Mouse (Mus musculus) embryonic facial prominence, embryonic 14.5 days (tissue): ENCODE measurements around the gene Wscd2. TPM values are rescaled to one million over a fixed set of nuclear protein-coding genes. Genes with fewer than 3 reads are reported as not detected.
A peak's percentile ranks its signal among the peaks of the same experiment; 100 is the strongest.

Experiments
- ATAC-seq: fragments of 200-750 bp; cut with Nextera tagmentation; 2 replicates; pipeline ENCODE4 v1.8.0; 2017; ENCODE audit warnings: low read depth, moderate number of reproducible peaks, moderate TSS enrichment
- DNase-seq: peaks from one replicate; pipeline ENCODE4 v3.0.0-alpha.2; 2015; ENCODE audit warnings: low spot score
- H3K27ac ChIP-seq: fragments of 300-500 bp; sonication (generic); replicated peaks from 2 replicates; pipeline ENCODE4 v1.5.1; 2014; ENCODE audit warnings: low read depth, mild to moderate bottlenecking, low read length, moderate library complexity
- H3K27me3 ChIP-seq: fragments of 300-500 bp; sonication (generic); replicated peaks from 2 replicates; pipeline ENCODE4 v1.6.1; 2014; ENCODE audit warnings: low read length; ENCODE audit not compliant: control insufficient read depth, insufficient read depth
- H3K36me3 ChIP-seq: fragments of 300-500 bp; sonication (generic); 2 replicates; pipeline ENCODE4 v1.6.1; 2014; ENCODE audit warnings: low read length, mixed read lengths; ENCODE audit not compliant: control insufficient read depth, insufficient read depth
- H3K4me1 ChIP-seq: fragments of 300-500 bp; sonication (generic); 2 replicates; pipeline ENCODE4 v1.6.1; 2014; ENCODE audit warnings: antibody characterized with exemption, low read length; ENCODE audit not compliant: control insufficient read depth, insufficient read depth
- H3K4me2 ChIP-seq: fragments of 300-500 bp; sonication (generic); 2 replicates; pipeline ENCODE4 v1.6.1; 2014; ENCODE audit warnings: low read depth, mild to moderate bottlenecking, low read length, moderate library complexity, mixed read lengths
- H3K4me3 ChIP-seq: fragments of 300-500 bp; sonication (generic); 2 replicates; pipeline ENCODE4 v1.5.1; 2014; ENCODE audit warnings: low read depth, mild to moderate bottlenecking, low read length
- H3K9ac ChIP-seq: fragments of 300-500 bp; sonication (generic); 2 replicates; pipeline ENCODE4 v1.6.1; 2014; ENCODE audit warnings: low read depth, mild to moderate bottlenecking, low read length, moderate library complexity, mixed read lengths
- H3K9me3 ChIP-seq: fragments of 300-500 bp; sonication (generic); 2 replicates; pipeline ENCODE4 v1.6.1; 2016; ENCODE audit warnings: low read length; ENCODE audit not compliant: control insufficient read depth
- WGBS: fragments of 180-500 bp; shearing (Covaris S2); extraction: QIAGEN DNeasy Blood & Tissue Kit; methylation state at CpG from one replicate; pipeline ENCODE4 v1.1.7; 2014; 5-methylcytosine and 5-hydroxymethylcytosine counted together
- polyA plus RNA-seq: library from polyadenylated mRNA; unstranded; fragments of >200 nt; fragmentation: Nextera tagmentation; extraction: Ambion mirVana; gene quantifications from 2 replicates; pipeline ENCODE4 v1.2.1, GENCODE M21; 2014

The Wscd2 gene
- polyA plus RNA-seq, 1 experiment from 2014 or later: 6.4 TPM

DNA sequence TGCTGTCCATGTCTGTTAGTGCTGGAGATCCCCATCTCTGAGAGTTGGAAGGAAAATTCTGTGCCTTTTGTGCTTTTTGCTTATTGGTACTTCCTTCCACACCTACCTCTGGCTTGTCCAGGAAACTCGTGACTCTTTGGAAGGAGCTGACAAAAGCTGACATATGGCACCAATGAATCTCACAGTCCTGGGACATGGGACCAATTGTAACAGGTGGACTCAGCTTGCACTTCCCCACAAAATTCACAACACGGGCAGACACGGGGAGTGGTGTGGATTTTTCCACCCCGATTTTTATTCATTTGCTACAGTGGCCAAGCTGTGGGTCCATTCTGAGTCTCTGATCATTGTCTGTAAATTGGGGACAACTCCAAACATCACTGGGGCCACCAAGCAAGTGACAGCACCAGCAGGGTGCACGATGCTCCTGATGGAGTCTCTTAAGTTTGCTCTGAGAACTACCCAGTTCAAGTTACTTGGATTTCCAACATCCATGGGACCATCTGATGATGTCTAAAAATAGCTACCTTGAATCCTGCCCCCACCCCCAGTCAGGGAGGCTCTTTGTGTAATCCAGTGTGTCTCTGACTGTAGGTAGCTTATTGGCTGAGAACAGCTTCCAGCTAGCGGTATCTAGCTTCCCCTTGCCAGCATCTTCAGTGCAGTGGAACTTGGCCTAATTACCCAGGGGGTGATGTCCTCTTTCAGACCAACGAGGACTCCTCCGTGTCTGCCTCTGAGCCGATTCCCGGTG, 75.1 kb downstream of the Wscd2 start:
- DNase-seq: no peak
- Histone ChIP-seq H3K4me1 (no peaks in the 10 kb centered on the region), H3K9me3 (no peaks in the 10 kb centered on the region), H3K27ac (no peak overlapping the region), H3K4me2 (no peak overlapping the region), H3K9ac (no peak overlapping the region), H3K27me3 (no peaks in the 10 kb centered on the region), H3K4me3 (no peak overlapping the region), H3K36me3 (no peaks in the 10 kb centered on the region)
- no peak for ATAC-seq
- 73% methylated on average over 10 of the region's 10 CpGs for WGBS

DNA sequence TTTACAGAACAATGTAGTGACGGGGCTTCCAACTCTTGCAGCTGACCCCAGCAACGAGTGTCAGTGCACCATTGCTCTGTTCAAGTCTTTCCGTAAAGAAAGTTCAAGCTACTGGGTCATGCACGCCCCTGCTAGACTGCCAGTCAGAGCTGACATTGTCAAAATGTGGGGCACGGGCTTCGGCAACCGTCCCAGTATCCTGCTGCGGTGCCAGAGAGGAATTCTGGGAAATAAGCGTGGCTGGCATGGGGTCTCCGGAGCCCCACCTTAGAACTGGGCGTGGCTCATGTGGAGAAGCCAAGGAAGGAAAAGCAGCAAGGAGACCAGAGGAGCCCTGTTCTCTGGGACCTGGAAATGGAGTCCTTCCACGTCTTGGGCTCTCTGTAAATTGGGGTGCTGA, 75.7 kb downstream of the Wscd2 start:
- Histone ChIP-seq H3K36me3 (no peaks in the 10 kb centered on the region), H3K4me3 (no peak overlapping the region), H3K4me1 (no peaks in the 10 kb centered on the region), H3K27me3 (no peaks in the 10 kb centered on the region), H3K9me3 (no peaks in the 10 kb centered on the region), H3K27ac (no peak overlapping the region), H3K9ac (no peak overlapping the region), H3K4me2 (no peak overlapping the region)
- DNase-seq: no peak
- WGBS: 75% methylated on average over 12 of the region's 12 CpGs
- ATAC-seq: no peak

GRCm38 (mm10) chr5:113570056-113570717, 80.1 kb downstream of the Wscd2 start:
- H3K27ac ChIP-seq: no peak overlapping the region
- H3K4me1 ChIP-seq: no peaks in the 10 kb centered on the region
- DNase-seq (peak; percentile 73), ATAC-seq (no peak)
- H3K9ac ChIP-seq: no peak overlapping the region
- H3K4me2 ChIP-seq: no peak overlapping the region
- WGBS: 26% methylated on average over 7 of the region's 7 CpGs
- no peak overlapping the region for H3K4me3 ChIP-seq
- no peaks in the 10 kb centered on the region for H3K36me3 ChIP-seq
- no peaks in the 10 kb centered on the region for H3K9me3 ChIP-seq
- H3K27me3 ChIP-seq: no peaks in the 10 kb centered on the region

- no peaks in the 10 kb centered on the region for H3K36me3 ChIP-seq
- H3K4me3 ChIP-seq: no peak overlapping the region
- no peaks in the 10 kb centered on the region for H3K27me3 ChIP-seq
- no peak for ATAC-seq
- no peak overlapping the region for H3K27ac ChIP-seq
- H3K4me1 ChIP-seq: no peaks in the 10 kb centered on the region
- H3K9ac ChIP-seq: no peak overlapping the region
- DNase-seq: no peak
- 0 out of 2 replicates have a peak overlapping the region, but pooled peaks have one; percentile 7 for H3K4me2 ChIP-seq
- no peaks in the 10 kb centered on the region for H3K9me3 ChIP-seq
- WGBS: 71% methylated on average over 7 of the region's 7 CpGs
These were observed 87.4 kb downstream of the Wscd2 start for GRCm38 (mm10) chr5:113577555-113577954.

DNA sequence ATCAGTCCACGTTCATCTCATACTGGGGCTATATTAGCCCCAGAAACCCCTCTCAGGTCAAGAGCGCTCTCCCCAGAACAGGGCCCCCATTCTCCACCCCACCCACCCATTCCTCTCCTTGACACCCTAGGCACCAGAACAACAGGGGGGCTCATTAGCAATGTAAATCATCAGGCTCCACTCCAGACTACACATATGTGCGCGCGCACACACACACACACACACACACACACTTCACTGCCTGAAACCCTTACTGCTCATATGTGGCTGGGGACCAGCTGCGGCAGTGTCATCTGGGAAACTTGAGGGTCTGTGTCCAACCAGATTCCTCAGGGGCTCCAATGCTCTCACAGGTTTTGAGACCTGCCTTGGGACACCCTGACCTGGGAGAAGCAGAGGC, 88.3 kb downstream of the Wscd2 start:
- H3K4me2 ChIP-seq: no peak overlapping the region
- no peak overlapping the region for H3K27ac ChIP-seq
- no peaks in the 10 kb centered on the region for H3K27me3 ChIP-seq
- ATAC-seq: no peak
- no peak overlapping the region for H3K4me3 ChIP-seq
- no peaks in the 10 kb centered on the region for H3K9me3 ChIP-seq
- no peak overlapping the region for H3K9ac ChIP-seq
- H3K4me1 ChIP-seq: no peaks in the 10 kb centered on the region
- H3K36me3 ChIP-seq: no peaks in the 10 kb centered on the region
- WGBS: 77% methylated on average over 6 of the region's 6 CpGs
- DNase-seq: no peak

DNA sequence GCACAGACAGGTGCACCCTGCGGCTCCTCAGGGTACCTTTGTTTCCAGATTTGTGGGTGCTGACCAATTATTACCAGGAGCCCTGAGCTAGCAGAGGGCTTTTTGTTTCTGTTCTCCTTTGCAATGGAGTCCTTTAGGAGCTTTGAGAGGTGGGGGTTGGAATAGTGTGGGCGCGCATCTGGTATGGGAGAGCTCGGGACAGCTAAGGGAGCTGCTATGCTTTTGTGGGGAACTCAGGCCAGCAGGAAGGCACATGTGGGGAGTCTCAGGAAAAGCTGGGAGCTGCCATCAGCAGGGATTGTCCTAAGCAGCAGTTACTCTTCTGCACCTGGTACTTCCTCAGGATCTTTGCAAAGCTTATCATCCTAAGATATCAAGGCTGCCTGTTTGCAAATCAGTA, 89.0 kb downstream of the Wscd2 start:
- no peaks in the 10 kb centered on the region for H3K4me1 ChIP-seq
- H3K4me3 ChIP-seq: no peak overlapping the region
- no peaks in the 10 kb centered on the region for H3K9me3 ChIP-seq
- ATAC-seq (no peak), DNase-seq (no peak)
- WGBS: 74% methylated on average over 4 of the region's 4 CpGs
- H3K27me3 ChIP-seq: no peaks in the 10 kb centered on the region
- no peaks in the 10 kb centered on the region for H3K36me3 ChIP-seq
- H3K27ac ChIP-seq: no peak overlapping the region
- no peak overlapping the region for H3K4me2 ChIP-seq
- H3K9ac ChIP-seq: no peak overlapping the region

DNA sequence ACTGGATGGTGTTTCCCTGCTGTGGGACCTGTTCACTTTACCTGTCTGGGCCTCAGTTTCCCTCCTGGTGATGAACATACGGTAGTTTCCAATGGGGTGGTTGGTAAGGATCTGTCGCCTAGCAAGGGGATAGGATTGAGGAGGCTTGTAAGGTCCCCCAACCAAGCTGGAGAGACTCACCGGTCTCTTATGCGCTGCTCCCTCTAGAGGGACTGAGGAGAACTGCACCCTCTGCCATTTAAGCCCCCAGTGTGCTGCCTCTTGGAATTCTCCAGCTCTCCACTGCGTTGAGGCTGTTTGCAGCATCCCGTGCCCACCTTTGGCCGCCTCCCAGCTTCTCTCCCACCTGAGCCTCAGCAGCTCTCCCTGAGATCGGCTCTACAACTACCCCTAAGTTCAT, 90.1 kb downstream of the Wscd2 start:
- Histone ChIP-seq H3K9ac (no peak overlapping the region), H3K27me3 (no peaks in the 10 kb centered on the region), H3K4me2 (no peak overlapping the region), H3K9me3 (no peaks in the 10 kb centered on the region), H3K4me1 (no peaks in the 10 kb centered on the region), H3K36me3 (no peaks in the 10 kb centered on the region), H3K4me3 (no peak overlapping the region), H3K27ac (no peak overlapping the region)
- DNase-seq (no peak), ATAC-seq (no peak)
- WGBS: 44% methylated on average over 8 of the region's 8 CpGs

- H3K27me3 ChIP-seq: no peaks in the 10 kb centered on the region
- H3K4me2 ChIP-seq: no peak overlapping the region
- no peak overlapping the region for H3K9ac ChIP-seq
- H3K4me1 ChIP-seq: no peaks in the 10 kb centered on the region
- WGBS: 69% methylated on average over 7 of the region's 9 CpGs
- H3K9me3 ChIP-seq: no peaks in the 10 kb centered on the region
- no peak overlapping the region for H3K4me3 ChIP-seq
- no peak for DNase-seq
- no peaks in the 10 kb centered on the region for H3K36me3 ChIP-seq
- no peak for ATAC-seq
- no peak overlapping the region for H3K27ac ChIP-seq
These were observed 90.7 kb downstream of the Wscd2 start for GRCm38 (mm10) chr5:113580801-113581200.
